Mouse (Mus musculus) spleen, adult 2 months (tissue): Measurements from ENCODE around the gene Mia2. TPM values are rescaled to one million over a fixed set of nuclear protein-coding genes. Genes with fewer than 3 reads are reported as not detected.

Source experiments
- DNase-seq, 2 experiments: peaks; one replicate each; pipeline versions ENCODE4 v3.0.0 to v3.0.0-alpha.2; 2012 to 2021; ENCODE audit warnings: low spot score in 2 of 2, low read depth in 1 of 2
- H3K27ac ChIP-seq: fragments of 200-500 bp; 2 replicates; pipeline ENCODE4 v1.5.1; 2012; ENCODE audit warnings: low read length, inconsistent platforms; ENCODE audit not compliant: insufficient read depth
- H3K27me3 ChIP-seq: fragments of 200-500 bp; 2 replicates; pipeline ENCODE4 v1.6.1; 2012; ENCODE audit warnings: mild to moderate bottlenecking, moderate library complexity, low read length, inconsistent platforms; ENCODE audit not compliant: control insufficient read depth, insufficient read depth
- H3K36me3 ChIP-seq: fragments of 200-500 bp; 2 replicates; pipeline ENCODE4 v1.6.1; 2012; ENCODE audit warnings: mild to moderate bottlenecking, low read length, inconsistent platforms; ENCODE audit not compliant: control insufficient read depth, insufficient read depth
- H3K4me1 ChIP-seq: fragments of 200-500 bp; 2 replicates; pipeline ENCODE4 v1.6.1; 2011; ENCODE audit warnings: inconsistent platforms; ENCODE audit not compliant: control insufficient read depth, insufficient read depth, insufficient read length
- H3K4me3 ChIP-seq: fragments of 200-500 bp; 2 replicates; pipeline ENCODE4 v1.5.1; 2011; ENCODE audit warnings: mild to moderate bottlenecking, inconsistent platforms; ENCODE audit not compliant: insufficient read depth, insufficient read length; ENCODE audit errors: extremely low read depth
- CTCF ChIP-seq: fragments of 200-500 bp; IDR thresholded peaks from 2 replicates; pipeline ENCODE4 v1.5.1; 2011; ENCODE audit warnings: mild to moderate bottlenecking, inconsistent platforms; ENCODE audit not compliant: insufficient read depth, insufficient read length, insufficient replicate concordance; ENCODE audit errors: extremely low read depth
- POLR2A ChIP-seq: fragments of 200-500 bp; IDR thresholded peaks from 2 replicates; pipeline ENCODE4 v1.6.1; 2011; ENCODE audit warnings: low read depth, low read length, inconsistent platforms
- WGBS: fragments of 180-500 bp; shearing (Covaris S2); methylation state at CpG from one replicate; pipeline ENCODE4 v1.1.7; 2018; 5-methylcytosine and 5-hydroxymethylcytosine counted together
- polyA plus RNA-seq: library from polyadenylated mRNA; depleted of rRNA; stranded (reverse); fragments of >200 nt; gene quantifications from 2 replicates; pipeline ENCODE4 v1.2.3, GENCODE M21; 2012

Gene Mia2
- polyA plus RNA-seq, 1 experiment = 16.5 TPM

DNA sequence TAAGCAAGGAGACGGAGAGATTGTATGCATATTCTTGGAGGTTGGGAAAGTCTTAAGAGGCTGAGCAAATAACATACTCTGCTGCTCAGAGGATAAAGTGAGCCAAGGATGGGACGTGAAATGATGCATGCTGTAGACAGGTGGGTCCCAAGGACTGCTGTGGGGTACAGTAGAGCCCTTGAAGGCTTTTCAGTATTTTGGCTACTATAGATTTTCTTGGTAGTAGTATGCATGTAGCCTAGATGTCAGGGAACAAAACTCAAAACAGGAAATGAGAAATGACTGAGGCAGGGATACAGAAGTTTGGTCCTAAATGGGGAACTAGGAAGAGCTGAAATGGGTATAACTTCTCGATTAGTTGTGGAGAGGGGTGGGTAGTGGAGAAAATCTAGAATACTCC, 36.9 kb downstream of the Mia2 start:
- peak overlapping the region; percentile 48 for H3K4me3 ChIP-seq
- peaks cover 2% of the 10 kb centered on the region; the same call in 1 of the 2 replicates for H3K36me3 ChIP-seq
- TF ChIP-seq CTCF = no peak
- TF ChIP-seq POLR2A = no peak
- 20% methylated on average over 3 of the region's 3 CpGs for WGBS
- no peaks in the 10 kb centered on the region for H3K27me3 ChIP-seq
- no peak for DNase-seq
- peaks cover 19% of the 10 kb centered on the region for H3K4me1 ChIP-seq
- no peak overlapping the region; the same call in 1 of the 2 replicates for H3K27ac ChIP-seq

DNA sequence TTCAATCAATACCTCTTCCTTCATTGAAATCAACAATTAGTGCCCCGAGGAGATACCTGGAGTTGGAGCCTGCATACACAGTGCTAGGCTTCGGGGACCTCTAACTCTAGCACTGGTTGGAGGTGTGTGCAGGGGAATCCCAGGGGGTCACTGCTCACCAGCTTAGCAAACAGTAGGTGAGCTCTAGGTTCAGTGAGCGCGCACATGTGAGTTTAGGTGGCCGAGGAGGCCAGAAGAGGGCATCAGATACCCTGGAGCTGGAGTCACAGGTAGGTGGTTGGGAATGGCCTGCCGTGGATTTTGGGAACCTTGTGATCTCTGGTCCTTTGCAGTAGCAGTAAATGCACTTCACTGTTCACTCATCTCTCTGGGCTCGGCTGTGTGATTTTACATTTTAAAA, 37.3 kb downstream of the Mia2 start:
- peak overlapping the region; percentile 49 for H3K27ac ChIP-seq
- peak overlapping the region; percentile 16; the same call in 1 of the 2 replicates for H3K4me3 ChIP-seq
- no peaks in the 10 kb centered on the region for H3K27me3 ChIP-seq

DNA sequence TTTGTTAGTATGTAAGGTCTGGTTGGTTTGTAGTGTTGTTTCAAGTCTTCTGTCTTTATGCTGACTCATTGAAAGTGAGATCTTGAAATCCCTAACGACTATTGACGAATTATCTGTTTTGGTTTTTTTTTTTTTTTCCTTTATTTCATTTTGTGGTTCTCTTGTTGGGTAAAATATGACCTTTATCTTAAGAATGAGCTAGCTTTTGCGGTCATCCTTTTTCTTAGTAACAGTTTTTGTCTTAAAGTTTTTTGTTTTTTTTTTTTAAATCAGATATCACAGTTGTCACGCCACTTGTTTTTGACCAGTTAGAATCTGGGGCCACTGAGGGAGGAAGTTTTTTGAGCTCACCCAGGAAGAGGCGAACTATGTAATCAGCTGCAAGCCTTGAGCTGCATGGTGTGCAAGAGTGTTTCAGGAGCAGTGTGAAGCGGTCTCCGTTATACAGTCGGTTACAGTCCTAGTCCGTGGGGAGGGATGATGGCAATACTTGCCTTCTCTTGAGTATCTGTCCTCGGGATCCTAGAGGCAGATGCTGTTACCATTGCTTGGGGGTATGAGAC, 37.9 kb downstream of the Mia2 start:
- peaks cover 6% of the 10 kb centered on the region for H3K36me3 ChIP-seq
- no peaks in the 10 kb centered on the region for H3K27me3 ChIP-seq
- 61% methylated on average over 10 of the region's 10 CpGs for WGBS
- TF ChIP-seq POLR2A (no peak), CTCF (no peak)
- H3K4me1 ChIP-seq = peaks cover 19% of the 10 kb centered on the region
- peak overlapping the region; percentile 17; the same call in 1 of the 2 replicates for H3K27ac ChIP-seq
- no peak overlapping the region; the same call in 1 of the 2 replicates for H3K4me3 ChIP-seq
- no peak for DNase-seq

More for the DNA sequence above, 37.3 kb downstream of the Mia2 start:
- peaks cover 5% of the 10 kb centered on the region for H3K36me3 ChIP-seq
- peaks cover 19% of the 10 kb centered on the region for H3K4me1 ChIP-seq
- no peak for TF ChIP-seq POLR2A
- TF ChIP-seq CTCF = no peak
- WGBS = 65% methylated on average over 7 of the region's 7 CpGs
- peak in 1 of 2 experiments; percentile 15 for DNase-seq

DNA sequence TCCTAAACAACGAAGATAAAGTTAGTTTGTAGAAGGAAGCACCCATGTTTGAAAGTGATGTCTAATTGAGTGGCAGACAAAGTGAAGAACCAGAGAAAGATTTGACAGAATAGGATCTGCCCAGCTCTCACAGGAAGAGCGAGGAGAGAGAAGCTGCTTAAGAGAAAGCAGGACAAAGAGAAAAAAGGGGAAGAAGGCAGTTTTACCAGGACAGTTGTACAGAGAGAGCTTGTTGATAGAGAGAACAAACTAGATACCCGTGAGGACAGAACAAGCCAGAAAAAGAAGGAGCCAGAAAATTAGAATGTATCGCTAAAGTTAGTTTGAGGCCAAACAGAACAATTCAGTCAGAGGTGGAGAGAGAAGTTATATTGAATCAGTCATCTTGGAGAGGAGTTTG, 39.5 kb downstream of the Mia2 start:
- H3K4me1 ChIP-seq = peaks cover 15% of the 10 kb centered on the region
- H3K36me3 ChIP-seq = peaks cover 13% of the 10 kb centered on the region
- TF ChIP-seq POLR2A = no peak
- no peak for TF ChIP-seq CTCF
- H3K4me3 ChIP-seq = no peak overlapping the region
- 86% methylated on average over 4 of the region's 4 CpGs for WGBS
- DNase-seq = no peak
- no peaks in the 10 kb centered on the region for H3K27me3 ChIP-seq
- H3K27ac ChIP-seq = no peak overlapping the region

DNA sequence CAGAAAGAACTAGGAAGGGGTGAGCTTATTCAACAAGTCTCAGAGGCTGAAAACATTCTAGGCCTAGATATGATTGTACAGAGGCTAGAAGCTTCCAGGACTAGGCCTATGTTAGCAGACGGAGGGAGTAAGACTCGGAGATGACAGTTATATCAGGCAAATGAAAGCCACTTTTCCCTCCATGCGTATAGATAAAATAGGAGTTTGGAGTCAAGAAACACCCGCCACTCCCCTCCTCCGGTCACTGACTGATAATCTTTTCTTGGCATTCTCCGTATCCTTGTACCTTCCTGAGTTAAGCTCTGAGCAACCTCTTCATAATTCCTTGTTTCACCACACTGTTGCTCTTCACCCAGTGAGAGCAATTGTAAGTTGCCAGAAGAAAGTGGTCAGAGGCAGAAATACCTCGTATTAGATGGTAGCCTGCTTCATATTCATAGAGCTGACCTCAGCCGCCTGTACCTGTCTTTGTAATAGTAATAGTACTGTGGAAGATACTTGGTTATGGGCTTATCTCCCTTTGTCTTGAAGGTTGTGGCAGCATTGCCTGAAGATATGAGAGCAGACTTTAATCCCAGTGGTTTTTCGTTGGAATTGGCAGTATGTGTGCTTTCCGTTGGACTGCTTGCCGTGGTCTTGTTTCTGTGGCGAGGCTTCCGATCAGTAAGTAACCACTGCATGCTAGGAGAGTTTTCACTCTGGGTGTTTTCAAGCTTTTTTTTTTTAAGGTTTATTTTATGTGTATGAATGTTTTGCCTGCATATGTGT, 40.1 kb downstream of the Mia2 start:
- no peak for TF ChIP-seq POLR2A
- no peak for TF ChIP-seq CTCF
- H3K36me3 ChIP-seq = peaks cover 16% of the 10 kb centered on the region
- 84% methylated on average over 13 of the region's 13 CpGs for WGBS
- no peaks in the 10 kb centered on the region for H3K27me3 ChIP-seq
- H3K4me1 ChIP-seq = peaks cover 12% of the 10 kb centered on the region
- DNase-seq = no peak
- no peak overlapping the region for H3K4me3 ChIP-seq
- H3K27ac ChIP-seq = no peak overlapping the region

DNA sequence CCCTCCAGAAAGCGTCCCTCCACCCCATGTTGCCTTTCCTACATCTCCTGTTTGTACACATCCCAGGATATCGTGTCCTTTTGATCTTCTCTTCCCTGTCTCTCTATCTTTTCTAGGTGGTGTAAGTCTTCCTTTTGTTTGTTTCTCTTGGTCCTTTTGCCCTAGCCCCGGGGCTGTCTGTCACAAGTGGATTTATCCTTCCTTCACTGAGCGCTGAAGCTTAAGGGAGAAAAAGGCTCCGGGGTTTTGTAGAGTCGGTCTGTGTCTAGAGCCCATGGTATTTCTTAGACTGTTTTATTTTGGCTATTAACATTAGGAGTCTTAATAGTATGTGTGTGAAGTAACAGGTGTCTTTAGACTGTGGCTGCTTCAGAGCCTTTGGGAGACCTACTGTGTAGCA, 41.4 kb downstream of the Mia2 start:
- WGBS = 95% methylated on average over 6 of the region's 6 CpGs
- no peak for DNase-seq

More for the DNA sequence above, 41.4 kb downstream of the Mia2 start:
- TF ChIP-seq CTCF = no peak
- TF ChIP-seq POLR2A = no peak
- Histone ChIP-seq H3K4me3 (no peak overlapping the region), H3K4me1 (peaks cover 12% of the 10 kb centered on the region; the same call in 1 of the 2 replicates), H3K27ac (no peak overlapping the region), H3K36me3 (peaks cover 19% of the 10 kb centered on the region), H3K27me3 (no peaks in the 10 kb centered on the region)
